Mouse (Mus musculus) testis, adult 2 months (tissue): Measurements from ENCODE around the gene Shank3.

Experiments used
- CTCF ChIP-seq: fragments of 200-500 bp; IDR thresholded peaks from 2 replicates; pipeline ENCODE4 v1.5.1; 2012; ENCODE audit warnings: low read depth, mild to moderate bottlenecking, inconsistent platforms, low read length, moderate library complexity; ENCODE audit not compliant: control insufficient read depth, insufficient read depth, insufficient replicate concordance
- POLR2A ChIP-seq: fragments of 200-500 bp; IDR thresholded peaks from 2 replicates; pipeline ENCODE4 v1.6.1; 2012; ENCODE audit warnings: low read depth, mild to moderate bottlenecking, inconsistent platforms, low read length, moderate library complexity; ENCODE audit not compliant: control insufficient read depth

DNA sequence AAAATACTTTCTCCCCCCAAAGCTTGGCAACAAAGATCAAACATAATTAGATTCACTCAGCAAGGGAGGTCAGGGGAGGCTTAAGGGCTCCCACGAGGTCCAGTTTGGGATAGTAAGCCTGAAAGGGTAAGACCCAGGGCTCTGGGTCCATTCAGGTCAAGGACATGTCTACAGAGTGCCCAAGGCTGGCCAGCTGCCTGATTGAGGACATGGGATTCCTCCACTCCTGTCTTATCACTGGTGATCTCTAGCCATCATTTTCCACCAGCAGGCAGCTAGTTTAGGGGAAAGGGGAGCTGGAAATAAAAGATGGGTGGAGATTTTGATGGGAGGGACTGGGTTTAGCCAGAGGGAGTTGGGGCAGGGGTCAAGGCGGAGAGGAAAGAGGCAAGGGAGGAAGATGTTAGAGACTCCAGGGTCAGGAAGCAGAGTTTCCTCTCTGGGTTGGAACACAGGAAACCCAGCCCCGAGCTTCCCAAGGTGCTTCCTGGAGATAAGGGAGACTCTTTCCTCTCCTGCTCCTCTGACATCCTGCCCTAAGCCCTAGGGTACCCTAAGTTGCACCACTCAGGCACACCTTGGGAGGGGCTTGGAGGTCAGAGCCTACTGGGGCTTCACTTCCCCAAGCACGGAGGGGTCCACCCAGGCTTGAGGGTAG, 1.9 kb upstream of the Shank3 start:
- TF ChIP-seq CTCF (no peak), POLR2A (no peak)
